Mouse (Mus musculus) left cerebral cortex, adult 11 months (tissue): ENCODE data around the gene Ralgapa2.

Experiments used
- DNase-seq: peaks from one replicate; pipeline ENCODE4 v3.0.0; 2022; ENCODE audit warnings: low spot score

The Ralgapa2 gene

GRCm38 (mm10) chr2:146428751-146429150, 83.4 kb downstream of the Ralgapa2 start:
- DNase-seq = no peak

- no peak for DNase-seq
These were observed 84.8 kb downstream of the Ralgapa2 start for GRCm38 (mm10) chr2:146427380-146427779.

- no peak for DNase-seq
These were observed 85.8 kb downstream of the Ralgapa2 start for GRCm38 (mm10) chr2:146426321-146426720.

- DNase-seq = no peak
These were observed 86.9 kb downstream of the Ralgapa2 start for GRCm38 (mm10) chr2:146425235-146425634.

- no peak for DNase-seq
These were observed 88.3 kb downstream of the Ralgapa2 start for GRCm38 (mm10) chr2:146423710-146424301.

- no peak for DNase-seq
These were observed 89.0 kb downstream of the Ralgapa2 start for GRCm38 (mm10) chr2:146423032-146423691.

GRCm38 (mm10) chr2:146416283-146416682, 95.9 kb downstream of the Ralgapa2 start:
- no peak for DNase-seq

- DNase-seq = peak; percentile 54
These were observed 97.5 kb downstream of the Ralgapa2 start for GRCm38 (mm10) chr2:146414484-146415291.

GRCm38 (mm10) chr2:146412733-146413132, 99.4 kb downstream of the Ralgapa2 start:
- DNase-seq = no peak

- no peak for DNase-seq
These were observed 100.2 kb downstream of the Ralgapa2 start for GRCm38 (mm10) chr2:146411904-146412303.

- no peak for DNase-seq
These were observed 105.1 kb downstream of the Ralgapa2 start for GRCm38 (mm10) chr2:146407078-146407477.

GRCm38 (mm10) chr2:146401588-146401987, 110.6 kb downstream of the Ralgapa2 start:
- no peak for DNase-seq

- no peak for DNase-seq
These were observed 111.4 kb downstream of the Ralgapa2 start for GRCm38 (mm10) chr2:146400738-146401137.

GRCm38 (mm10) chr2:146398211-146398865, 113.8 kb downstream of the Ralgapa2 start:
- DNase-seq = no peak

- no peak for DNase-seq
These were observed 124.9 kb downstream of the Ralgapa2 start for GRCm38 (mm10) chr2:146387211-146387610.

GRCm38 (mm10) chr2:146384582-146384981, 127.6 kb downstream of the Ralgapa2 start:
- DNase-seq = no peak

GRCm38 (mm10) chr2:146376293-146376692, 135.9 kb downstream of the Ralgapa2 start:
- DNase-seq = no peak

GRCm38 (mm10) chr2:146366098-146366497, 146.0 kb downstream of the Ralgapa2 start:
- no peak for DNase-seq

- no peak for DNase-seq
These were observed 146.7 kb downstream of the Ralgapa2 start for GRCm38 (mm10) chr2:146365368-146365983.

GRCm38 (mm10) chr2:146363483-146363882, 148.7 kb downstream of the Ralgapa2 start:
- DNase-seq = peak; percentile 32

- no peak for DNase-seq
These were observed 149.2 kb downstream of the Ralgapa2 start for GRCm38 (mm10) chr2:146362932-146363331.

GRCm38 (mm10) chr2:146361969-146362368, 150.2 kb downstream of the Ralgapa2 start:
- DNase-seq = no peak
